Mouse (Mus musculus): Measurements from ENCODE around the gene Gpat2.

- TF ChIP-seq CTCF (IDR thresholded peaks at IDR 0.05; ENCODE audit: low read depth, low read length) (no peak), GATA1 (IDR thresholded peaks at IDR 0.05; ENCODE audit: borderline replicate concordance, low read length) (no peak), TAL1 (conservative IDR thresholded peaks at IDR 0.05; ENCODE audit: low read depth, low read length) (no peak), POLR2AphosphoS5 (IDR thresholded peaks at IDR 0.05; ENCODE audit: insufficient replicate concordance, low read depth, low read length) (no peak)
These were observed 58.0 kb downstream of the Gpat2 start for GRCm38 (mm10) chr2:127483001-127483400.

Data from G1E (cell line).